Mouse (Mus musculus) forebrain, embryonic 14.5 days (tissue): ENCODE results near the gene Hjurp. TPM values are rescaled to one million over a fixed set of nuclear protein-coding genes. Genes with fewer than 3 reads are reported as not detected.

Experiments used
- ATAC-seq: fragments of 200-750 bp; cut with Nextera tagmentation; 2 replicates; pipeline ENCODE4 v1.8.0; 2017; ENCODE audit warnings: mild to moderate bottlenecking, moderate library complexity
- DNase-seq: peaks from one replicate; pipeline ENCODE4 v3.0.0-alpha.2; 2015; ENCODE audit warnings: low spot score
- H3K27ac ChIP-seq: fragments of 300-500 bp; sonication (generic); 2 replicates; pipeline ENCODE4 v1.5.1; 2014; ENCODE audit warnings: low read depth, mild to moderate bottlenecking, control low read depth, low read length, moderate library complexity
- H3K27me3 ChIP-seq: fragments of 300-500 bp; sonication (generic); replicated peaks from 2 replicates; pipeline ENCODE4 v1.6.1; 2014; ENCODE audit warnings: low read length, control low read depth, mixed read lengths; ENCODE audit not compliant: control insufficient read depth, insufficient read depth
- H3K36me3 ChIP-seq: fragments of 300-500 bp; sonication (generic); 2 replicates; pipeline ENCODE4 v1.6.1; 2014; ENCODE audit warnings: low read length, control low read depth; ENCODE audit not compliant: control insufficient read depth, insufficient read depth
- H3K4me1 ChIP-seq: fragments of 300-500 bp; sonication (generic); 2 replicates; pipeline ENCODE4 v1.6.1; 2014; ENCODE audit warnings: antibody characterized with exemption, low read length, control low read depth; ENCODE audit not compliant: control insufficient read depth, insufficient read depth
- H3K4me2 ChIP-seq: fragments of 300-500 bp; sonication (generic); 2 replicates; pipeline ENCODE4 v1.6.1; 2014; ENCODE audit warnings: mild to moderate bottlenecking, control low read depth, low read length
- H3K4me3 ChIP-seq: fragments of 300-500 bp; sonication (generic); 2 replicates; pipeline ENCODE4 v1.5.1; 2014; ENCODE audit warnings: low read depth, low read length, control low read depth
- H3K9ac ChIP-seq: fragments of 300-500 bp; sonication (generic); 2 replicates; pipeline ENCODE4 v1.6.1; 2014; ENCODE audit warnings: mild to moderate bottlenecking, low read length, control low read depth, moderate library complexity
- H3K9me3 ChIP-seq: fragments of 300-500 bp; sonication (generic); replicated peaks from 2 replicates; pipeline ENCODE4 v1.6.1; 2016; ENCODE audit warnings: low read length, control low read depth, mixed read lengths; ENCODE audit not compliant: control insufficient read depth
- WGBS: fragments of 180-500 bp; shearing (Covaris S2); extraction: QIAGEN DNeasy Blood & Tissue Kit; methylation state at CpG from one replicate; pipeline ENCODE4 v1.1.7; 2014; 5-methylcytosine and 5-hydroxymethylcytosine counted together
- polyA plus RNA-seq: library from polyadenylated mRNA; unstranded; fragments of >200 nt; fragmentation: Nextera tagmentation; extraction: Ambion mirVana; gene quantifications from 2 replicates; pipeline ENCODE4 v1.2.1, GENCODE M21; 2014

Gene Hjurp
- polyA plus RNA-seq, 1 experiment from 2014 or later, result 64.5 TPM

GRCm38 (mm10) chr1:88219054-88219453, 58.4 kb downstream of the Hjurp start:
- Histone ChIP-seq H3K36me3 (no peaks in the 10 kb centered on the region), H3K9ac (no peak overlapping the region), H3K4me3 (no peak overlapping the region), H3K27ac (no peak overlapping the region), H3K9me3 (peaks cover 24% of the 10 kb centered on the region), H3K4me1 (no peaks in the 10 kb centered on the region), H3K27me3 (no peaks in the 10 kb centered on the region), H3K4me2 (no peak overlapping the region)
- 27% methylated on average over 1 of the region's 1 CpGs for WGBS
- ATAC-seq (no peak), DNase-seq (no peak)

DNA sequence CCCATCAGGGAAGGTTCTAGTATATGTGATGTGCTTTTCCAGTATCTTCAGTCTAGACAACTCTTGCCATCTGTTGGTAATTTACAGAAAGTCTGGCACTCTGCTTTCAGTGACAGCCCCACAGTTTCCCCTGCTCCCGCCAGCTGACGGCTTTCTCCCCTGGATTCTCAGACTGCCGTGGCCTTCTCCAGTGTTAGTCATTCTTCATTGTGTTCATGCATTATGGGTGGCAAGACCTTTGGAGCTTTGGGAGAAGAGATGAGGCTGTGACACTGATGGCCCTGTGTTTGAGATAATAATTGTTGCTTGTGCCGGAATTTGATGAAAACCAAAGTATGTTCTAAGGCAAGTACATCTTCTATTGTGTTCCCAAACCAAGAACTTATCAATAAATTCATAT, 58.8 kb downstream of the Hjurp start:
- Histone ChIP-seq H3K9me3 (peaks cover 29% of the 10 kb centered on the region), H3K27me3 (no peaks in the 10 kb centered on the region)
- 52% methylated on average over 4 of the region's 4 CpGs for WGBS

DNA sequence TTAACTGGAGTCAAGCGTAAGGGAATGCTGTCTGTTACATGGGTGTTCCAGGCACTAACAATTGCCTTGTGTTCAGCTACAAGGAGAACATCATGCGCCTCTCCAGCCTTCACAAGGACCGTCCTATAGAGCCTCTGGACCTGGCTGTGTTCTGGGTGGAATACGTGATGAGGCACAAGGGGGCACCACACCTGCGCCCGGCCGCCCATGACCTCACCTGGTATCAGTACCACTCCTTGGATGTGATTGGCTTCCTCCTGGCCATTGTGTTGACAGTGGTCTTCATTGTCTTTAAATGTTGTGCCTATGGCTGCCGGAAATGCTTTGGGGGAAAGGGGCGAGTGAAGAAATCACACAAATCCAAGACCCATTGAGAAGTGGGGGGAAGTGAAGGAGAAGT, 59.4 kb downstream of the Hjurp start:
- Histone ChIP-seq H3K4me2 (no peak overlapping the region), H3K27me3 (no peaks in the 10 kb centered on the region), H3K4me1 (no peaks in the 10 kb centered on the region), H3K9me3 (peaks cover 34% of the 10 kb centered on the region), H3K27ac (no peak overlapping the region), H3K36me3 (no peaks in the 10 kb centered on the region), H3K4me3 (no peak overlapping the region), H3K9ac (no peak overlapping the region)
- WGBS, result 72% methylated on average over 9 of the region's 9 CpGs
- ATAC-seq (no peak), DNase-seq (no peak)

More for the DNA sequence above, 58.8 kb downstream of the Hjurp start:
- Histone ChIP-seq H3K4me2 (no peak overlapping the region), H3K36me3 (no peaks in the 10 kb centered on the region), H3K9ac (no peak overlapping the region), H3K4me1 (no peaks in the 10 kb centered on the region), H3K27ac (no peak overlapping the region), H3K4me3 (no peak overlapping the region)
- DNase-seq, result no peak
- no peak for ATAC-seq

DNA sequence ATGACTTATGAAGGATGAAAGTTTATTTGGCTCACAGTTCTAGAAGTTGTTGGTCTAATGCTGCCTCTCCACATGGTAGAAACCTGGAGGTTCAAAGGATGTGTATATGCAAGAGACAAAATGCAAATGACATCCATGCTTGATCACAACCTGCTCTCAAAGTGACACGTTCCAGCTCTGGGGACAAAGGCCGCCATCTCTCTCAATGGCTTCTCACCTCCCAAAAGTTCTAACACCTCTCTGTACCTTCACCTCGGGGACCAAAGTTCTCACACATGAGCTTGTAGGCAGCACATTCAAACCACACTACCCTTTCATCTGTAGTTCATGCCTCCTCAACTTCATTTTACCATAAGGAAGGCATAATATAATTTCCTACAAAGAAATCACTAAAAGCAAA, 59.9 kb downstream of the Hjurp start:
- H3K9me3 ChIP-seq, result peaks cover 39% of the 10 kb centered on the region
- ATAC-seq, result no peak
- WGBS, result 43% methylated on average over 3 of the region's 3 CpGs

GRCm38 (mm10) chr1:88217144-88217543, 60.3 kb downstream of the Hjurp start:
- Histone ChIP-seq H3K27ac (no peak overlapping the region), H3K4me2 (no peak overlapping the region), H3K4me1 (no peaks in the 10 kb centered on the region), H3K4me3 (no peak overlapping the region), H3K36me3 (no peaks in the 10 kb centered on the region), H3K27me3 (no peaks in the 10 kb centered on the region), H3K9ac (no peak overlapping the region), H3K9me3 (peaks cover 41% of the 10 kb centered on the region)
- ATAC-seq (no peak), DNase-seq (no peak)
- WGBS, result 64% methylated on average over 2 of the region's 2 CpGs

More for the DNA sequence above, 59.9 kb downstream of the Hjurp start:
- H3K4me2 ChIP-seq, result no peak overlapping the region
- H3K27ac ChIP-seq, result no peak overlapping the region
- peak; percentile 1 for DNase-seq
- no peaks in the 10 kb centered on the region for H3K36me3 ChIP-seq
- H3K27me3 ChIP-seq, result no peaks in the 10 kb centered on the region
- H3K4me3 ChIP-seq, result no peak overlapping the region
- no peak overlapping the region for H3K9ac ChIP-seq
- H3K4me1 ChIP-seq, result no peaks in the 10 kb centered on the region

DNA sequence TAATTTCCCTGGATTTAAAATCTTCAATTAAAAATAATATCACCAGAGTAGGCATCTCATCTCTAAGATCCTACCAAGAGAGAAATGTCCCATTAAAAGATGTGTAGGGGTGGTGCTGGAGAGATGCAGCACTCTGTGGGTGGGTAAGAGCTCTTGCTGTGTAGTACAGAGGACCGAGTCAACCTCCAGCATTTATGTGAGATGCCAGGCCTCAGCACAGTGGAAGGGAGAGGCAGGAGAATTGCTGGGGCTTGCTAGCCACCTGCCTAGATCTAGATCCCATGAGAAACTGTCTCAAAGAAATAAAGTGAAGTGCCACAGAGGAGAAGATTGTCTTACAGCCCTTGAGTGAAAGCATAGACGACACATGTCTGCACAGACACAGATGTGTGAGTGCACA, 60.9 kb downstream of the Hjurp start:
- no peak overlapping the region for H3K4me2 ChIP-seq
- ATAC-seq, result no peak
- H3K9me3 ChIP-seq, result peaks cover 45% of the 10 kb centered on the region
- H3K4me3 ChIP-seq, result no peak overlapping the region
- 57% methylated on average over 2 of the region's 2 CpGs for WGBS
- H3K9ac ChIP-seq, result no peak overlapping the region
- no peaks in the 10 kb centered on the region for H3K36me3 ChIP-seq
- H3K4me1 ChIP-seq, result no peaks in the 10 kb centered on the region
- peak; percentile 2 for DNase-seq
- no peaks in the 10 kb centered on the region for H3K27me3 ChIP-seq
- H3K27ac ChIP-seq, result no peak overlapping the region

GRCm38 (mm10) chr1:88215466-88216380, 61.7 kb downstream of the Hjurp start:
- Histone ChIP-seq H3K4me3 (no peak overlapping the region), H3K9ac (no peak overlapping the region), H3K4me1 (no peaks in the 10 kb centered on the region), H3K27ac (no peak overlapping the region), H3K36me3 (no peaks in the 10 kb centered on the region), H3K27me3 (no peaks in the 10 kb centered on the region), H3K9me3 (peaks cover 48% of the 10 kb centered on the region), H3K4me2 (no peak overlapping the region)
- 72% methylated on average over 10 of the region's 10 CpGs for whole genome bisulfite sequencing
- peak; percentile 5 for DNase-seq
- no peak for ATAC-seq

DNA sequence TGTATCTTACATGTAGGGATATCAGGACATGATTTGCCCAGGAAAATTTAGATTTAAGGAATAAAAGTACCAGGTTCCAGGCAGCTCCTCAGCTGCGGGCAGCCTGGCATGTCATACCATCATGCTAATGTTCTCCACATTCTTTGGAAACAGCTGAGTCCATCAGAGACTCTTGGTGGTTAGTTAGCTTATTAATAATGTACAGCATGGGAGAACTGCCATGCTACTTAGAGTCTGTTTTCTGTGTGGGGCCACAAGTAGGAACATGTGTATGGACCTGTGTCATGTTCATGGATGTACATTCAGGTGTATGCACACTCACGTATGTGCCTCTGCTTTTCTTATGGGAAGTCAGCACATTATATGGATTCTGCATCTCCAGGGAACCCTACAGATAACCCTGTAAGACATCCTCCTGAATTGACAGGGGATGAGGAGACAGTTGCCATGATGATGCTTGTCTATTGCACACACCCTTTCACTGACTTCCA, 62.9 kb downstream of the Hjurp start:
- peaks cover 51% of the 10 kb centered on the region for H3K9me3 ChIP-seq
- H3K4me3 ChIP-seq, result no peak overlapping the region
- 78% methylated on average over 2 of the region's 2 CpGs for WGBS
- no peak overlapping the region for H3K9ac ChIP-seq
- no peaks in the 10 kb centered on the region for H3K36me3 ChIP-seq
- H3K27me3 ChIP-seq, result no peaks in the 10 kb centered on the region
- no peaks in the 10 kb centered on the region for H3K4me1 ChIP-seq
- peak; percentile 0 for DNase-seq
- ATAC-seq, result no peak
- H3K4me2 ChIP-seq, result no peak overlapping the region
- H3K27ac ChIP-seq, result no peak overlapping the region

DNA sequence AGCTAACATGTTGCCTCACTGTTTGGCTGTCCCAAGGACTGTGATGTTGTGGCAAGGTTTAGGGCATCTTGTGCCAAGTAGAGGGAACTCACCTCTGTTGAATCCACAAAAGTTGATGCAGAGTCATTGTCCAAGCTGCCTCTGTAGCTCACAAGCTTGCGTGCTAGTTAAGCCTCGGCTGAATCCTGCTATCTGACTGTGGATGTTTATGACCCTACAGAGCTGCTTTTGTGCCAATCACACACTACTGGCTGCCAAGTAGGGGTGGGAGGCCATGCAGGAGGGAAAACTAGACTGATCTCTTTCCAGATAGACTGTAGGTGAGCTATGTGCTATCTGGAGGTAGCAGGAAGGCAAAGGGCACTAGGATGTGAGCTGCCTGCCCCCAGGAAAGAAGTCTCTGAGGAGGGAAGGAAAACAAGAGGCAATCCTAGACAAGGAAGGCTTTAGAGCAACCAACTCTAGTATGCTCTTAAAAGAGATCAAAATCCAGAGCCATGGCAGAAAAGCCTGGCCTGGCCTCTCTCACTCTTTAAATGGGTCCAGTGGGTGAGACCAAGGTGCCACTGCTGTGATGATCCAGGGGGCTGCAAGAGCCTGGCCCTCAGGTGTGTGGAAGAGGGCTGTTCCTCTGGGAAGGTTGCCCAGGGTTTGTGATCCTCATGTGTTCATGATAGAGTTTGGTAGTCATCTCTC, 63.5 kb downstream of the Hjurp start:
- Histone ChIP-seq H3K9me3 (peaks cover 51% of the 10 kb centered on the region), H3K4me3 (no peak overlapping the region), H3K27ac (no peak overlapping the region), H3K27me3 (no peaks in the 10 kb centered on the region), H3K4me1 (no peaks in the 10 kb centered on the region), H3K36me3 (no peaks in the 10 kb centered on the region), H3K4me2 (no peak overlapping the region), H3K9ac (no peak overlapping the region)
- 84% methylated on average over 2 of the region's 2 CpGs for WGBS
- DNase-seq (peak; percentile 0), ATAC-seq (no peak)
